Mouse (Mus musculus): Measurements from ENCODE around the gene Hspg2. TPM values are rescaled to one million over a fixed set of nuclear protein-coding genes. Genes with fewer than 3 reads are reported as not detected.

Hspg2 gene
- polyA plus RNA-seq, 1 experiment from 2014 or later: 5.2 TPM

GRCm38 (mm10) chr4:137603449-137604171 is 135.0 kb downstream of the Hspg2 start:
- Histone ChIP-seq H3K4me1 (ENCODE audit: control insufficient read depth, low read depth, low read length) (peaks cover 30% of the 10 kb centered on the region), H3K36me3 (ENCODE audit: control insufficient read depth, insufficient read depth) (peaks cover 26% of the 10 kb centered on the region), H3K27ac (ENCODE audit: low read length) (no peak overlapping the region), H3K4me2 (ENCODE audit: low read depth, low read length) (no peak overlapping the region), H3K9ac (ENCODE audit: low read depth, low read length) (no peak overlapping the region), H3K27me3 (ENCODE audit: control insufficient read depth, insufficient read depth, low read depth, low read length) (no peaks in the 10 kb centered on the region), H3K9me3 (replicated peaks; ENCODE audit: control insufficient read depth, low read length) (no peaks in the 10 kb centered on the region), H3K4me3 (ENCODE audit: low read depth, low read length) (no peak overlapping the region)
- 35% methylated on average over 11 of the region's 11 CpGs for WGBS (ENCODE audit: insufficient replicate concordance)
- no peak for ATAC-seq (ENCODE audit: low read depth)

GRCm38 (mm10) chr4:137607023-137607422 is 138.5 kb downstream of the Hspg2 start:
- no peak overlapping the region for H3K4me2 ChIP-seq (ENCODE audit: low read depth, low read length)
- H3K27me3 ChIP-seq (ENCODE audit: control insufficient read depth, insufficient read depth, low read depth, low read length): no peaks in the 10 kb centered on the region
- H3K36me3 ChIP-seq (ENCODE audit: control insufficient read depth, insufficient read depth): peaks cover 50% of the 10 kb centered on the region
- no peaks in the 10 kb centered on the region for H3K9me3 ChIP-seq (replicated peaks; ENCODE audit: control insufficient read depth, low read length)
- peaks cover 18% of the 10 kb centered on the region for H3K4me1 ChIP-seq (ENCODE audit: control insufficient read depth, low read depth, low read length)
- WGBS (ENCODE audit: insufficient replicate concordance): 90% methylated on average over 2 of the region's 2 CpGs
- no peak overlapping the region for H3K9ac ChIP-seq (ENCODE audit: low read depth, low read length)
- no peak for ATAC-seq (ENCODE audit: low read depth)
- no peak overlapping the region for H3K4me3 ChIP-seq (ENCODE audit: low read depth, low read length)
- no peak overlapping the region for H3K27ac ChIP-seq (ENCODE audit: low read length)

DNA sequence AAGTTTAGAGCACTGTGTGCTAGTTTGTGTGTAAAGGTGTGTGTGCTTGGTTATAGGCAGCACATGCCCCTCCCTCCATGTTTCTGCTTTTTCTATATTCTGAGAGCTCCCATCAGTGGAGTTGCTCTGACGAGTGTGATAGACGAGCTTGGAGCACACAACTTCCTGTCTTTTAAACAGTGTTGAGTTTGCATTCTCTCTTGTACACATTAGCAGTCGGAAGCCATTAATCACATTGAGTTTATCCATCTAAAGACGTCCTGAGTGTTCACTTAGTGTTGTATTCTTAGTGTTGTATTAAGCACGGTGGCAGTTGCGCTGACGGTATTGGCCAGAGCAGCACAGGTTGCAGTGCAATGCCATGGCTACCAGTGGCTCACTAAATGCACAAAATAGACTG is 140.7 kb downstream of the Hspg2 start:
- H3K27ac ChIP-seq (ENCODE audit: low read length): no peak overlapping the region
- H3K4me1 ChIP-seq (ENCODE audit: control insufficient read depth, low read depth, low read length): peaks cover 6% of the 10 kb centered on the region
- 30% methylated on average over 7 of the region's 7 CpGs for whole genome bisulfite sequencing (ENCODE audit: insufficient replicate concordance)

DNA sequence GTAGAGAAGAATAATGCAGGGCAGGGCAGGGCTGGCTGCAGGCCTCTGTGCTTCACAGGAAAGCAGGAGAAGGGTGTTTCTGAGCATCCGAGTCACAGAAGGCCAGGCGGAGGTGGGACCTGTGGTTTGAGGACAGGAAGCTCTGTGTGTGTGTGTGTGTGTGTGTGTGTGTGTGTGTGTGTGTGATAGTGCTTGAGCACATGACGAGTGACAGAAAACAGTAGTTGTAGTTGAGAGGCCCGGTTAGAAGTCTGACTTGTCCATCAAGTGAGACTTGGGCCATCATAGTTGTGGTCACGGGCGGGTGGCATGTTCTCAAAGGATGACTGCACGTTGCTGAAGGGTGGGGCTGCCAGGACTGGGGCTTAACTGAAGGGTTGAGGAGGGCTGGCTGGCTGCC is 141.1 kb downstream of the Hspg2 start:
- no peak overlapping the region for H3K4me2 ChIP-seq (ENCODE audit: low read depth, low read length)
- H3K36me3 ChIP-seq (ENCODE audit: control insufficient read depth, insufficient read depth): peaks cover 67% of the 10 kb centered on the region
- peak; percentile 43; the same call in 1 of the 2 replicates for ATAC-seq (ENCODE audit: low read depth)
- H3K4me1 ChIP-seq (ENCODE audit: control insufficient read depth, low read depth, low read length): peaks cover 6% of the 10 kb centered on the region
- no peak overlapping the region for H3K4me3 ChIP-seq (ENCODE audit: low read depth, low read length)
- no peak overlapping the region for H3K9ac ChIP-seq (ENCODE audit: low read depth, low read length)
- peak overlapping the region; percentile 30; the same call in 1 of the 2 replicates for H3K27ac ChIP-seq (ENCODE audit: low read length)
- no peaks in the 10 kb centered on the region for H3K27me3 ChIP-seq (ENCODE audit: control insufficient read depth, insufficient read depth, low read depth, low read length)
- whole genome bisulfite sequencing (ENCODE audit: insufficient replicate concordance): 25% methylated on average over 7 of the region's 7 CpGs
- no peaks in the 10 kb centered on the region for H3K9me3 ChIP-seq (replicated peaks; ENCODE audit: control insufficient read depth, low read length)

More for the DNA sequence above, 140.7 kb downstream of the Hspg2 start:
- Histone ChIP-seq H3K36me3 (ENCODE audit: control insufficient read depth, insufficient read depth) (peaks cover 67% of the 10 kb centered on the region), H3K9me3 (replicated peaks; ENCODE audit: control insufficient read depth, low read length) (no peaks in the 10 kb centered on the region), H3K27me3 (ENCODE audit: control insufficient read depth, insufficient read depth, low read depth, low read length) (no peaks in the 10 kb centered on the region), H3K4me2 (ENCODE audit: low read depth, low read length) (no peak overlapping the region), H3K9ac (ENCODE audit: low read depth, low read length) (no peak overlapping the region), H3K4me3 (ENCODE audit: low read depth, low read length) (no peak overlapping the region)
- no peak for ATAC-seq (ENCODE audit: low read depth)

- no peaks in the 10 kb centered on the region for H3K9me3 ChIP-seq (replicated peaks; ENCODE audit: control insufficient read depth, low read length)
- ATAC-seq (ENCODE audit: low read depth): no peak
- no peak overlapping the region for H3K9ac ChIP-seq (ENCODE audit: low read depth, low read length)
- H3K36me3 ChIP-seq (ENCODE audit: control insufficient read depth, insufficient read depth): peaks cover 65% of the 10 kb centered on the region
- WGBS (ENCODE audit: insufficient replicate concordance): 47% methylated on average over 14 of the region's 15 CpGs
- H3K27ac ChIP-seq (ENCODE audit: low read length): peak overlapping the region; percentile 30; the same call in 1 of the 2 replicates
- H3K4me2 ChIP-seq (ENCODE audit: low read depth, low read length): no peak overlapping the region
- H3K27me3 ChIP-seq (ENCODE audit: control insufficient read depth, insufficient read depth, low read depth, low read length): no peaks in the 10 kb centered on the region
- H3K4me3 ChIP-seq (ENCODE audit: low read depth, low read length): no peak overlapping the region
- H3K4me1 ChIP-seq (ENCODE audit: control insufficient read depth, low read depth, low read length): peaks cover 6% of the 10 kb centered on the region
Observed at GRCm38 (mm10) chr4:137610256-137610655, 141.7 kb downstream of the Hspg2 start.

Small RNA genes within 50 kb of the gene (microRNA-seq; reads per million reads assigned to microRNA genes)
- not detected for gene Mir7018

Other genes starting within 250 kb of the Hspg2 start
- gene Wnt4, start 191.3 kb upstream of the Hspg2 start, polyA plus RNA-seq (2015; fragmentation: Nextera tagmentation; extraction: Ambion mirVana): 0.09 and 0.19 TPM in 2 replicates
- gene Cdc42, start 111.0 kb upstream of the Hspg2 start, polyA plus RNA-seq (2015; fragmentation: Nextera tagmentation; extraction: Ambion mirVana): 235 and 242 TPM in 2 replicates
- not detected in 2 replicates for gene Cela3a, start 59.0 kb upstream of the Hspg2 start, polyA plus RNA-seq (2015; fragmentation: Nextera tagmentation; extraction: Ambion mirVana)
- 0.46 and 6.1 TPM in 2 replicates for gene Cela3b, start 38.2 kb upstream of the Hspg2 start, polyA plus RNA-seq (2015; fragmentation: Nextera tagmentation; extraction: Ambion mirVana)
- gene 1700013G24Rik, start 15.5 kb upstream of the Hspg2 start, polyA plus RNA-seq (2015; fragmentation: Nextera tagmentation; extraction: Ambion mirVana): not detected in 2 replicates
- gene Ldlrad2, start 105.8 kb downstream of the Hspg2 start, polyA plus RNA-seq (2015; fragmentation: Nextera tagmentation; extraction: Ambion mirVana): not detected in 2 replicates
- 26.3 and 27.1 TPM in 2 replicates for gene Usp48, start 125.0 kb downstream of the Hspg2 start, polyA plus RNA-seq (2015; fragmentation: Nextera tagmentation; extraction: Ambion mirVana)
- gene Rap1gap, start 196.0 kb downstream of the Hspg2 start, polyA plus RNA-seq (2015; fragmentation: Nextera tagmentation; extraction: Ambion mirVana): 3.0 and 4.4 TPM in 2 replicates